Mouse (Mus musculus): ENCODE results near the gene Exosc9.

- TF ChIP-seq CTCF (IDR thresholded peaks at IDR 0.05; ENCODE audit: low read depth), result no peak
- no peak for TF ChIP-seq EP300 (IDR thresholded peaks at IDR 0.05; ENCODE audit: low read depth)
These were observed 31.0 kb upstream of the Exosc9 start, which contains the start of gene Gm11549 for GRCm38 (mm10) chr3:36521073-36522060.
